Mouse (Mus musculus) adrenal gland, postnatal 4 days (tissue): ENCODE data around the gene Smad3. TPM values are rescaled to one million over a fixed set of nuclear protein-coding genes. Genes with fewer than 3 reads are reported as not detected.

Source experiments
- DNase-seq, 2 experiments: peaks; one replicate each; pipeline ENCODE4 v3.0.0; 2021 to 2022; ENCODE audit warnings: low spot score in 2 of 2, mixed read lengths in 2 of 2
- total RNA-seq, 2 experiments: library from RNA; stranded (reverse); gene quantifications; 2 replicates each; pipeline ENCODE4 v1.2.3; 2021

The Smad3 gene
- total RNA-seq, 2 experiments from 2014 or later, result 39.6 to 43.5 TPM

DNA sequence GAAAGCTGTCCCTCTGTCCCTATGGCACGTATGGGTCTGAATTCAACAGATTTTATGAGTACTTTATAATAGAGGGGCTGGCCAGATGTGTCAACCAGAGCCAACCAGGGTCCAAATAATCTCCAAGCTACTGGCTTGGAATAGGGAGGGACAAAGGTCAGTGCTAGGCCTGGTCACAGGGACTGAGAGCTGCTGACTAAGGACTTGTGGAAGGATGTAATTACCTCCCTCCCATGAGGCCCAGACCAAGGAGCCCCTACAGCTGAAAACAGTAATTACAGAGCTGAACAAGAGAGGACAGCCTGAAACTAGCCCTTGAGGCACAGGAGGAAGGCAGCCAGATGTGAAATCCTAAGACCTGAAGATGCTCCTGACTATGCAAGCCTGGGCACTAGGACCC is 89.2 kb downstream of the Smad3 start:
- no peak for DNase-seq

GRCm38 (mm10) chr9:63667373-63667724 is 90.4 kb downstream of the Smad3 start:
- DNase-seq, result no peak

GRCm38 (mm10) chr9:63666612-63667372 is 91.0 kb downstream of the Smad3 start:
- DNase-seq, result no peak

GRCm38 (mm10) chr9:63664792-63665646 is 92.8 kb downstream of the Smad3 start:
- no peak for DNase-seq

DNA sequence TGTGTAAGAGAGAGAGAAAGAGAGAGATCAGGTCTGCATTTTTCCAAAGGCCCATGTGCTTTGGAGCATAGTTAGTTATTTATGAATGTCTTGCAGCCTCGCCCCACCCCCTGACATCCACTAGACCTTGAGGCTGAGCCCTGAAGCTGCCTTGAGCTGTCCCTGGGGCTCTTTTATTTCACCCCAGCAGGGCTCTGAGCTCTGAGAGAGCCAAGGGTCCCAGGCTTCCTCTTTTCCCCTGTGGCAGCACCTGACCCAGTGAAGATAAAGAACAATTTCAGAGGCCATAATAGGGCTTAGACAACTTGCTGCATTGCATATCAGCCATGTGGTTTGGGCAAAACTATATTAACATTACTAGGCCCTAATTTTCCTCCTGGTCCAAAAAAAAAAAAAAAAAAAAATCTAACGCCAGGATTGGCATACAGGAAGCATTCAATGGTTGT is 93.5 kb downstream of the Smad3 start:
- no peak for DNase-seq

DNA sequence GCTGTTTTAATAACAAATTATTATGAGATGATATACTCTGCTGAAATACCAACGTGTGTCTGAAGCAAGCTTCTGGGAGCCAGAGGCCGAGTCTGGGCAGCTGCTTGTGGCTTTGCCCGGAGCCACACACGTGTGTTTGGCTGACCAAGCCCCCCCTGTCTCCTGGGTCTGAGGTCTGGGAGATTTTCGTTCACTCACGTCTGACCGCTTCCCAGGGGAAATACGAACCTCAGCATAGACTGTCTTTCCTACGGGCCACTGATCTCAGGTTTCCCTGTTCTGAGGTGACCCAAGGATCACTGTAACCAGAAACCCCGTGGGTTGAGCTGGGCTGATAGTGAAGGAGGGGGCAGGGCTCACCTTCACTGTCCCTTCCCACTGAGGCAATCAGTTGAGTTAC is 94.6 kb downstream of the Smad3 start:
- no peak for DNase-seq

DNA sequence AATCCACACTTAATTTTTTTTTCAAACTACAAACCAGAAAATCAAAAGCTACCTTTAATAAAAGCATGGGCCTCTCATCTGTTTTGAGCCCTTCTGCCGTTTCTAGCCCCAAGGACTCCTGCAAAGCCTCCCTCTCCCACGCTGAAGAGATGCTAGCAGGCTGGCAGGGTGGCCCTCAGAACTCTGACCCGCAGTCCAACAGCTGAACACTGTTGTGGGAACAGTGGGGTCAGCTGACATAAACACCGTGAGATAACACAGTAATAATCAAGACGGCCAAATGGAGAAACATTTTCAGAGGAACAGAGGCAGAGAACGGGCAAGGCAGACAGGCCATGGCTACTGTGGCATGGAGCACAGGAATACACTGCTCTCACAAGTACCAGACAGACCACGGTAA is 95.0 kb downstream of the Smad3 start:
- DNase-seq, result no peak

DNA sequence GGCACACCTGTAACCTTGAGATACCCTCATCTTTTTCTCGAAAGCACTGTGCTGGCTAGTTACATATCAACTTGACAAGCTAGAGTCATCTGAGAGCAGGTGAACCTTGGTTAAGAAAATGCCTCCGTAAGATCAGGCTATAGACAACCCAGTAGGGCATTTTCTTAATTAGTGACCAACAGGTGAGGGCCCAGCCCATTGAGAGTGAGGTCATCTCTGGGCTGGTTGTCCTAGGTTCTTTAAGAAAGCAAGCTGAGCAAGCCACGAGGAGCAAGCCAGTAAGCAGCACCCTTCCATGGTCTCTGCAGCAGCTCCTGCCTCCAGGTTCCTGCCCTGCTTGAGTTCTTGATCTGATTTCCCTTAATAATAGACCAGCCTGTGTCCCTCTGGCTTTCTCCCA is 97.1 kb downstream of the Smad3 start:
- DNase-seq, result no peak

DNA sequence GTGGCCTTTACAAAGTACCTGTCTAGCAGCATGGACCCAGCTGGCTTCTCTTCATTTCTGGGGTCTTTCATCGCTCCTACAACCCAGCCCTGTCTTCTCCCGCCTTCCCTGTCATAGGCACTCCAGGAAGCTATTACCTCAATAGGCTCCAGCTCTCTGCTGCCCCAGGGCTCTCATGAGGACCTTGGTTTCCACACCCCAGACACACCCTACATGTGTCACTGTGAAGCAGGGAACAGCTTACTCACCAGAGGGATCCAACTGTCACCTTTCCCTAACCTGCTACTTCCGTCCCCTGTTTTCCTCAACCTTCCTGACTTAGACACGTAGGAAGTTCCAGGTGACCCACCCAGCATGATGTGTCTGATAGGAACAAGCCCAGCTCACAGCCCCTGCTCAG is 97.7 kb downstream of the Smad3 start:
- DNase-seq, result no peak

DNA sequence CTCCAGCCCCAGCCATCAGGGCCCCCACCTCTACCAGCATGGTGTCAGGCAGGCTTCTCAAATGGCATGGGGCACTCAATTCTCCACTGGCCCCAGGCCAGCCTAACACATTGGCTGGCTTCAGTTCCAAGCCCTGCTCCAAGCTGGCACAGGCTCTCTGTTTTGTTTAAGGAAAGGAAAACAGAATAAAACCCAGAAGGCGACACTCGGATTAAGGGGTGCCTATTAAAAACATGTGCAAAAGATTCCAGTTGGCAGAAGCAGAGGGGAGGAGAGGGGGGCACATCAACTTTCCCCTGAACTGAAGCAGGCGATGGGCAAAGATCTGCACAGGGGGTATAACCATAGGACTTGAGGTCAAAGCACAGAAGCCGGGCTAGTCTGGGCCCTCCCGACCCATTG is 98.8 kb downstream of the Smad3 start:
- DNase-seq, result no peak

GRCm38 (mm10) chr9:63658436-63658835 is 99.4 kb downstream of the Smad3 start:
- DNase-seq, result no peak

DNA sequence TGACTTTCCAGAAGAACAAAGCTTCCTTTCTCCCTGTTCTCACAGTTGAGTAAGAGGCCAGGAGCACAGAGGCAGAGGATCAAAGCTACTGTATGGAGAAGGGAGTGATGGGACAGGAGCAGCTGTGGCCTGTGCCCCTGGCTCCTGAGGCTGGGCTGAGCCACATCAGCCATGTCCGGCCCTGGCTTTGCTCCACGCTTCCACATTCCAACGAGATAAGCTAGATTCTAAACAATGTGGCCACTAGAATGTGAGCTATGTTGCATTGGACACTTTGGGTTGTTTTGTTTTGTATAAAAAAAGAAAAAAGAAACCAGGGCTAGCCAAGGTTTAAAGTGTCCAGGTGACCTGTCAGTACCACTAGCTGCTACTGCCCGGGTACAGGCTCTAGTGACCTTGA is 100.6 kb downstream of the Smad3 start:
- DNase-seq, result no peak

GRCm38 (mm10) chr9:63655092-63655491 is 102.7 kb downstream of the Smad3 start:
- DNase-seq, result no peak

DNA sequence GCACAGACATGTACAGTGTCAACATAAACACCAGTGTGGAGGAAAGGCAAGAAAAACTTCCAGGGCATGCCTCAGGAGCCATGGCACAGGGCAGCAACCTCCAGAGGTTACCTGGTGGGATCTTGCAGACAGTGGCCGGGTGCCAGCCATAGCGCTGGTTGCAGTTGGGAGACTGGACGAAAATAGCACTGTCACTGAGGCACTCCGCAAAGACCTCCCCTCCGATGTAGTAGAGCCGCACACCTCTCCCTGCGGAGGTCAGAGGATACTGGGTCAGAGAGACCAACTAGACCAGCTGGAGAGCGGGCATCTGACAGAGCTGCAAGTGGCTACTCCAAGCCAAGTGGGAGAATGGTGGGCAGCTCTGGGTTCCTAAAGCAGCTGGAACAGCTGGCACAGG is 103.2 kb downstream of the Smad3 start:
- no peak for DNase-seq

- no peak for DNase-seq
These were observed 104.1 kb downstream of the Smad3 start for GRCm38 (mm10) chr9:63653666-63654065.

GRCm38 (mm10) chr9:63651594-63651993 is 106.2 kb downstream of the Smad3 start:
- DNase-seq, result no peak

- DNase-seq, result no peak
These were observed 106.9 kb downstream of the Smad3 start for GRCm38 (mm10) chr9:63650905-63651304.

DNA sequence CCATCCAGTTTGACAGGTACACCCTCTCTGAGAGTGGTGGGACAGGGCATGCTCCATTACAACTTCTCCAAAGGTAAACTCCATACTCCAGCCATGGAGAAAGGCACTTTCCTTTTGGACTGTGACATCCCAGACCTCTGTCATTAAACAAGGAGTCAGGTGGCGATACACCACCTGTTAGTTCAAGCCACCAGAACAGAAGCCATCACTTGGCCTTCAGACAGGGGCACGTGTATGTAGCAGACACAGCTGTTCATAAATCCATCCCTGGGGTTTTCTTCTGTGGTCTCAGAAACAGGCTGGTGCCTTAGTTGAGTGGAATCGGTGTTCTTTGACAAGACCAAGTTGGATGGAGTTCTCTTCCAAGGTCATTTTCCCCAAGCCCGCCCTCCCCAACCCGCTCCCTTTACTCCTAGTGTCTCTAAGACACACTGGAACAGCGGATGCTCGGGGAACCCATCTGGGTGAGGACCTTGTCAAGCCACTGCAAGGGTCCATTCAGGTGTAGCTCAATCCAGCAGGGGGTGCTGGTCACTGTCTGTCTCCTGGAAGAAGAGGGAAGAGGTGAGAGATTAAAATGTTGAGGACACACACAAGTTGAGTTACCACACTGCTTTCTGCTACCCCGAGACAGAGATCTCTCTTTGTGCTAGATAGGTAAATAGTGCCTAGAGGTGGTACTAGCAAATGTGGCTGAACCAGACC is 107.8 kb downstream of the Smad3 start:
- no peak for DNase-seq

DNA sequence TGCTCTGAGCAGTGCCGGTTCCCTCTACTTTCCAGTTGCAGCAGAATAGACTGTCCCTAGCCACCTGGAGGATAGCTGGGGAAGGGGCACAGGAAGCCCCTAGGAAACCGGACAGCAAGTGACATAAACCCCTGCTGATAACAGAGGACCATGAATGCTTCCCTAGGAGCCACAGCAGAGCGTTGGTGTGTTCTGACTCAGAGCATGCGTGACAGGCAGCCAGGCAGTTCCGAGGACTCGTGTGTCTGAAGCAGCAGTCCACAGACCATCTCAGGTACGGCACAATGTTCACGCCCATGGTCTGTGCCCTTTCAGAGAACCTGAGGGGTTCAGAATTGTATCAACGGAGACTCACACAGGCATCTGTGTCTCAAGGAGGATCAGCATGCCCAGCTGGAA is 109.3 kb downstream of the Smad3 start:
- no peak for DNase-seq

DNA sequence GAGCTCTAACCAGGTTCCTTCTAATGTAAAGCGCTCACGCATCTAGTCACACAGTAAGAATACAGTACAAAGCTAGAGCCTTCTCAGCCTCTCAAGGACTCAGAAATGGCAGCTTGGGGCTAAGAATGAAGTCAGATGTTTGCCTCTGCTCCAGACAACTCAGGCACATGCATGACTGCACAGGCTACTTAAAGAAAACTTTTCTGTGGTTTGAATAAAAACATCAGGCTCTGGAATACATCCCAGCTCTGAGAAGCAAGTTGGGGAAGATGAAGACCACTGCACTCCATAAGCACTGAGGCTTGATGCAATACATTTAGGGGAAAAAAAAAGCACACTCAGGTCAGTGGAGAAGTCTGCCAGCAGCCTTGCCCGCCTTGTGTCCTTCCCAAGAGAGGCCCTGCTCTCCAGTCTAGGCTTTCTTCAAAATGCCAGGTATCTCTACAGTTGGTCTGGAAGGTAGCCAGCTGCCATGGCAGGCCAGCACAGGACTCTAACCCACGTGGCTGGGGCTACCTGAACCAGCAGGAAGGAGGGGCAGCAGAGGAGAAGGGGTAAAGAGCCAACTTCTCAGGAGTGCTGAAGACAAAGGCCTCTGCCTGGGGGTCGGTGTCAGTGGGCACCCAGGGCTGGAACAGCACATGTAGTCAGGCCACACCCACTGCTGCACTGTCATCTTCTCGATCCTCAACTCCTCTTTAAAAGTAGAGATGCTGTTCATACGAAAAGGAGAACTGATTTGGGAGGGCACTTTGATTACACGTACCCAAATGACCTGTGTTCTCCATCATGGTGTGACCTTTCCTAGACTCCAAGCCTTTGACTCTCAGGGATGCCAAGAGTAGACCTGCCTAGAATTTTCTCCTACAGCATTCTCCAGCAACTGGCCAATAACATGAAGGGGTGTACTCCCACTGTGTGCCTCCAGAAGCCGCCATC is 109.9 kb downstream of the Smad3 start:
- DNase-seq, result no peak

- no peak for DNase-seq
These were observed 112.7 kb downstream of the Smad3 start for GRCm38 (mm10) chr9:63645084-63645483.
